Mouse (Mus musculus): Measurements from ENCODE around the gene Nr1i3.

Gene Nr1i3

DNA sequence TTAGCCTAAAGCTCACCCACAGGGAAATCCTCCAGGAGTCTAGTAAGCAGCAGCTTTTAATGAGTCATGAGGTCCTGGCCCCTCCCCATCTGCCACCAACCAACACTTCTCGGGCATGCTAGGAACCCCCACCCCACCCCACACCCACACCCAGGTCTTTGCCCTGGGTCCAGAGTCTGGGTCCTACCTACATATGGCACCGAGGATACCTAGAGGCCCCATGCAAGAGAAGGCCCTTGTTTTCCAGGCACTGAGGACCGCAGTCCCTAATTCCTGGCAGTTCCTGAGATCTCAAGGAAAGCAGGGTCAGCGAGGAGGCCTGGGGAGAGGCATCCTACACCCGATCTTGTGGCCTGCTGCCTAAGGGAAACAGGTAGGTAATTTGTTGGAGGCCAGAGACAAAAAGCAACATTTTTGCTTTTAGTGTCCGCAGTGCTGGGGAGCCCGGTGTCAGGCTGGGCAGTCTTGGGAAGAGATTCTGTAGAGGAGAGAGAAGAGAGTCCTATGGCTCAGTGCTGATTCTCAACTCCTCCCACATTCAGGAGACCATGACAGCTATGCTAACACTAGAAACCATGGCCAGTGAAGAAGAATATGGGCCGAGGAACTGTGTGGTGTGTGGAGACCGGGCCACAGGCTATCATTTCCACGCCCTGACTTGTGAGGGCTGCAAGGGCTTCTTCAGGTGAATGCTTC, at the start of gene Nr1i3:
Gene Nr1i3, plus strand, starts transcription at position 170 of the 696 bp plus-strand sequence.
- in situ Hi-C loops (cut with MboI; ENCODE audit: low pct_unique_long_range_greater_than_20kb in 1 of 2, low sequenced_read_pairs in 2 of 2, unreplicated experiment in 1 of 2): loop anchor here in 1 of 2 experiments (10.0 kb wide), 1 partner anchor 89 kb away; no protein-coding TSS in a partner anchor

DNA sequence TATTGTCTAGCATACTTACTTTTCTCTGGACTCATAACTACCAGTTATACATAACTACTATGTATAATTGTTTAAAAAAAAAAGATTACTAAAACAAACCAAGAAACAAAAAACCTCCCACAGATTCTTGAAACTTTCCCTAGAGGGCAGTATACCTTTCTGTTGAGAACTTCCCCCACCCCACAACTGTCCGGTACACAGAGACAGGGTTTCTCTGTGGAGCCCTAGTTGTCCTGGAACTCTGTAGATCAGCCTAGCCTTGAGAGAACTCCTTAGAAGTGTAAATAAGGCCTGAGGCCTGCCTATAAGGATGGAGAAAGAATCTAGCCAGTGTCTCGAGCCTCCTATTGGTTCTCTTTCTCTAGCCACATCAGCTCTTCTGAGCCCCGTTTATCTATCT, 49.5 kb upstream of the Nr1i3 start:
- in situ Hi-C loops (cut with MboI; ENCODE audit: low pct_unique_long_range_greater_than_20kb in 1 of 2, low sequenced_read_pairs in 2 of 2, unreplicated experiment in 1 of 2): no loop called here

DNA sequence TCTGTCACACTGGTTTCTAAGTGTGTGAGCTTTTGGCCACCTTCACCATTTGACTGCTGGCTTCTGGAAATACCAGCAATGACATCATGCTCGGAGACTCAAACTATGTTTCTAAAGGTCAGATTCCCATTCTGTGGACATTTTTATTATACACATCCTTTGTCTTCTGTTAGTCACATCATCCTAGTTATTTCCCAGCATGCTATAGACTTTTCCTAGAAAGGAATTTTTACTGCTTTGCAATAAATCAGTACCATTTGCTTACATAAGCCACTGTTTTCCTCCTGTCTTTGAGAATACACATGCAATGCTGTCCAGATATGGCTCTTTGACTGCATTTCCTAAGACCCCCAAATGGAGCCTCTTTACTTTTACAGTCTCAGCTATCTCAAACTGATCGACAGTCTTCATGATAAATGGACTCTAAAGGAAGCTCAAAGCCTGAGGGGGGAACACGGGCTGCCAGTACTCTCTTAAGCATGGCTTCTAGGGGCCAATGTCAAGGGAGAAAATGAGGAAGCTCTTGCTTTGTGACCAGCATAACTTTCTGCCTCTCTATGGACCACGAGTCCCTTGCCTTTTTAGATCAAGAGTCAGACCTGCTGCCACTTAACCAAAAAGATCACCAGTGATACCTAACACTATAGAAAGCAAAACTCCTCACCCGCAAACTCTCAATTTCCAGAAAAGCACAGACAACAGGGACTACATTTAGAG, 48.0 kb upstream of the Nr1i3 start:
- in situ Hi-C loops (cut with MboI; ENCODE audit: low pct_unique_long_range_greater_than_20kb in 1 of 2, low sequenced_read_pairs in 2 of 2, unreplicated experiment in 1 of 2): no loop called here

DNA sequence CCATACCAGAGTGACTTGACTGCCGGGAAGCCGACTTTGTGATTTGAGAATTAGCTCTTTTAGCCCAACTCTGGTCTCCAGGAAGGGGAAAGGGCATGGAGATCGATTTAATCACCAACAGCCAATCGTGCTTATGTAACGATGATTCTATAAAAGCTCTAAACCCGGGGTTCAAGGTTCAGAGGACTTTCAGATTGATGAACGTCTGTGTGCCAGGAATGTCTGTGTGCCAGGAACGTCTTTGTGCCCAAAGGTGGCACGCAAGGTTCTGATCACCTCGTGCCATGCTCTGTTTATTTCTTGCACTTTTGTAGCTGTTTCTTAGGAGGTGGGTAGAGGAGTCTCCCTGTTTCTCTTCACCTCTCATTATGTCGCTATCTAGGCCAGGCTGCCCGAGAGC, 44.9 kb upstream of the Nr1i3 start:
- in situ Hi-C loops (cut with MboI; ENCODE audit: low pct_unique_long_range_greater_than_20kb in 1 of 2, low sequenced_read_pairs in 2 of 2, unreplicated experiment in 1 of 2): no loop called here

DNA sequence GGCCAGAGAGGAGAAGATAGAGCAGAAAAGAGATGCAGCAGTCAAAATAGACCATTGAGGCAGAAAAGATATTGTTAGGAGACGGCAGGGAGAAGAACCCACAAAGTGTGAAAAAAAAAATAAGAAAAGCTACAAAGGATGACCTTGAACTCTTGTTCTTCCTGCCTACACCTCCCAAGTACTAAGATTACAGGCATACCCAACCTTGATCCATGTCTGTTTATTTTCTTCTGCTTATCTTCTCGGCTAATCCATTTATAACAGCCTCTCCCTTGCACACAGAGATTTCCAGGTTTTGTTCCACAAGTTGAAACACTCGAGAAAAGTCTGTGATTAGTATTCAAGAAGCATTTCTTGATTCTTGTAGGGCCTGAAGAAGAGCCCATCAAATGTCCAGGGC, 43.9 kb upstream of the Nr1i3 start:
- in situ Hi-C loops (cut with MboI; ENCODE audit: low pct_unique_long_range_greater_than_20kb in 1 of 2, low sequenced_read_pairs in 2 of 2, unreplicated experiment in 1 of 2): no loop called here

DNA sequence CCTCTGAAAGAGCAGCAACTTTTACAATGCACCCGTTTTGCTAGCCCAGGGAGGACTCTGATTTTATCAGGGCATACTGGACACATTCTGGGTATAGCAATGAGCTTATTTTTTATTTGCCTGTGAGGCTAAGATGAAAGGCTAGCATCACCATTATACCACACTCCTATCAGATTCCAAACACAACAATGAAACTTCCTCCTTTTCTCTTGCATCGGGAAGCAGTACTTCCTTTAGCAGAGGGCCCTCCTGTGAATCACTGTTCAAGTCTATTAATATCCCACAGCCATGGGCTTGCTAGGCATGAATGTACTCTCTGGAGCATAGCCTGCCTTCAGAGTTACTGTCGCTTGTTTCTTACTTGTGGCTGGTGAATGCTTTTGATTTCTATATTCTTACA, 42.6 kb upstream of the Nr1i3 start:
- in situ Hi-C loops (cut with MboI; ENCODE audit: low pct_unique_long_range_greater_than_20kb in 1 of 2, low sequenced_read_pairs in 2 of 2, unreplicated experiment in 1 of 2): no loop called here

DNA sequence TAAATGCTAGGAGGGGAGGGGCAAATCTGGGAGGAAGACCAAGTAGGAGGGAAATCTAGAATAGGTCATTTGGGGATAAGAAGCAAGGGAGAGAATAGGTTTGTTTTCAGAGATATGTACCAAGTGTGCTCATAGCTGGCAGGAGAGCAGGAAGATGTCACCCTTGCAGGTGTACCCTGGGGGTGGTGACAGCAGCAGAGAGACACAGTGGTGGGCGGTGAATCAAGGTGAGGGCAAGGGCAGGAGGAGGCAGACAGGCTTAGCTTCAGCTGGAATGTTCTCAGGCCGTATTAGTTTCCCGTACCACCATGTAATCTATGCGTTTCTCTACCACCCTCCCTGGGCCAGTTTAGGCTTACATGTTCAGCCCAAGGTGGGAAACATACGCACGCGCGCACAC, 41.0 kb upstream of the Nr1i3 start:
- in situ Hi-C loops (cut with MboI; ENCODE audit: low pct_unique_long_range_greater_than_20kb in 1 of 2, low sequenced_read_pairs in 2 of 2, unreplicated experiment in 1 of 2): no loop called here

DNA sequence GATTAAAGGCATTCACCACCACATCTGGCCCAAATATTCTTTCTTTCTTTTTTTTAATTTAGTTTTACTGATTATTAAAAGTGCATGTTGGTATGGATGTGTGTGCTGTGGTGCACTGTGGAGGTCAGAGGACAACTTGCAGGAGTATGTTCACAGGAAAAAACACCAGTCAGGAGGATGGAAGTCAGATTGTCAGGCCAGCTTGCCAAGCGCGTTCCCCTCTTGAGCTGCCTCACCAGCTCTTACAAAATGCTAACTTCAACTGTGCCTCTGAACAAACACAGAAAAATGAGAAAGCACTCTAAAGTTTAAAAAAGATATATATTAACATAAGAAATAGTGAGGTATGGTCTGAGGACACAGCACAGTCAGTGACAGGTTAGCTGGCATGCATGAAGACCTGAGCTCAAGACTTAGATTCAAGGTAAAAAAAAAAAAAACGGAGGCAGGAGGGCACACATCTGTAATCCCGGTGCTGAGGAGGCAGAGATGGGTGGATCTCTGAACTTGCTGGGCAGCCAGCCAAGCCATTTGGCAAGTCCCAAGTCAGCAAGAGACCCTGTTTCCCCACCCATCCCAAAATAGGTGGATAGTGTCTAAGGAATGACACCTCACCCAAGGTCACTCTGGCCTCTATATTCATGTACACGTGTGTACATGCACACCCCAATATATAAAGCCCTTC, 34.1 kb upstream of the Nr1i3 start:
- in situ Hi-C loops (cut with MboI; ENCODE audit: low pct_unique_long_range_greater_than_20kb in 1 of 2, low sequenced_read_pairs in 2 of 2, unreplicated experiment in 1 of 2): no loop called here

DNA sequence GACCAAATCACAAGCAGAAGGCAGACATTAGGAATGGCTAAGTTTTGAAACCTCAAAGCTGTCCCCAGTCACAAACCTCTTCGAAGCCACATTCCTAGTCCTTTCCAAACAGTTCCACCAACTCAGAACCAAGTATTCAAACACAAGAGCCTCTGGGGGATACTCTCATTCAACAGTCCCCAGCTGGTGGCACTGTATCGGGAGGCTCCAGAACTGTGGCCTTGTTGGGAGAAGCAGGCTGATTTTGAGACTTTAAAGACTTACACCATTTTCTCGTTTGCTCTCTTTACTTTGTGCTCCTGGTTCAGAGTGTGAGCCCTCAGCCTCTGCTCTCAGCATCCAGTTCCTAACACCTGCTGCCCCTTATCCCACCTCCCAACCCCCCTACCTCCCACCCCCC, 30.7 kb upstream of the Nr1i3 start:
- in situ Hi-C loops (cut with MboI; ENCODE audit: low pct_unique_long_range_greater_than_20kb in 1 of 2, low sequenced_read_pairs in 2 of 2, unreplicated experiment in 1 of 2): no loop called here

DNA sequence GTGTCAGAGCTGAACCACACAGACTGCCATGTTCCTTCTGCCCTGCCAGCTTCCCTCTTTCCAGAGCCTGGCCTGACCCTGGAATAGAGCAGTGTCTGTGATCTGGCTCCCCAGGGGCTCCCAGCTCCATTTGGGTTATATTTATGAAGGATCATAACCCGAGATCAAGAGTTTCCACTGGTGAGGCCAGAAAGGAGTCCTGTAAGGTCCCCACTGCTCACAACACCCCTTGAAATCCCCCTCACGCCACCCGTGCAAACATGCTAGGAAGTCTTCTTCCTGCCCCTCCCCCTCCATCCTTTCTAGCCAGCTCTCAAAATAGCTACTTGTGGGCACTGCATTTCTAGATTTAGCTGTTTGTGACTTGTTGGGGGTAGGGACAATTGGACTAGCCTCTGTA, 30.1 kb upstream of the Nr1i3 start:
- in situ Hi-C loops (cut with MboI; ENCODE audit: low pct_unique_long_range_greater_than_20kb in 1 of 2, low sequenced_read_pairs in 2 of 2, unreplicated experiment in 1 of 2): no loop called here

DNA sequence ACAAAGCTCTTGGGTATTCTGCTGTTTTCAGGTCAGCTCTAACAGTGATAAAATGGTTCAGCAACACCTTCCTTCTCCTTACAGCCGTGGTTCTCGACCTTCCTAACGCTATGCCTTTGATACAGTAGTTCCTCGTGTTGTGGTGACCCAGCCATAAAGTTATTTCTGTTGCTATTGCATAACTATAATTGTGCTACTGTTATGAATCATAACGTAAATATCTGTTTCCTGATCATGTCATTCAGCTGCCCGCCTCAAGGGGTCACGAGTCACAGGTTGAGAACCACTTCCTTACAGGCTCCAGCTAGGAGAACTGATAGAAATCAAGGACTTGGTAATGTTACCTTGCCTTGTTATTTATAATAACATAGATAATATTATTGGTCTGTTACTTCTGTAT, 29.5 kb upstream of the Nr1i3 start:
- in situ Hi-C loops (cut with MboI; ENCODE audit: low pct_unique_long_range_greater_than_20kb in 1 of 2, low sequenced_read_pairs in 2 of 2, unreplicated experiment in 1 of 2): no loop called here

DNA sequence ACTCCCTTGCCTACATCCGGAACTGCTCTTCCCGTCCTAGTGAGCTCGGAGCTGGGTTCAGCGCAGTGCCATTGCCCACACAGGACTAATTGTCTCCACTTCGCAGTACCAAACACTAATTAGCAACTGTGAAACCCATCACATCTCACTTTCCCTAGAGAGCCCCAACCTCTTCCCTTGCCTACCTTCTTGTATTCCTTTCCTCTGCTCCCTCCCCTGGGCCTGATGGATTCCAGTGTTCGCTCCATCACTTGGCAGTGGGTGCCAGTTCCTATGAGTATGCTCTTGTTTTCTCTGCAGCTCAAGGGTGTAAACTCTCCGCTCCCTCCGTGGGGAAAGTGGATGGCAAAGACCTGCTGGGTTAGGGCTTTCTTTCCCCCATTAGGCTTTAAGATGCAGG, 28.1 kb upstream of the Nr1i3 start:
- in situ Hi-C loops (cut with MboI; ENCODE audit: low pct_unique_long_range_greater_than_20kb in 1 of 2, low sequenced_read_pairs in 2 of 2, unreplicated experiment in 1 of 2): no loop called here

DNA sequence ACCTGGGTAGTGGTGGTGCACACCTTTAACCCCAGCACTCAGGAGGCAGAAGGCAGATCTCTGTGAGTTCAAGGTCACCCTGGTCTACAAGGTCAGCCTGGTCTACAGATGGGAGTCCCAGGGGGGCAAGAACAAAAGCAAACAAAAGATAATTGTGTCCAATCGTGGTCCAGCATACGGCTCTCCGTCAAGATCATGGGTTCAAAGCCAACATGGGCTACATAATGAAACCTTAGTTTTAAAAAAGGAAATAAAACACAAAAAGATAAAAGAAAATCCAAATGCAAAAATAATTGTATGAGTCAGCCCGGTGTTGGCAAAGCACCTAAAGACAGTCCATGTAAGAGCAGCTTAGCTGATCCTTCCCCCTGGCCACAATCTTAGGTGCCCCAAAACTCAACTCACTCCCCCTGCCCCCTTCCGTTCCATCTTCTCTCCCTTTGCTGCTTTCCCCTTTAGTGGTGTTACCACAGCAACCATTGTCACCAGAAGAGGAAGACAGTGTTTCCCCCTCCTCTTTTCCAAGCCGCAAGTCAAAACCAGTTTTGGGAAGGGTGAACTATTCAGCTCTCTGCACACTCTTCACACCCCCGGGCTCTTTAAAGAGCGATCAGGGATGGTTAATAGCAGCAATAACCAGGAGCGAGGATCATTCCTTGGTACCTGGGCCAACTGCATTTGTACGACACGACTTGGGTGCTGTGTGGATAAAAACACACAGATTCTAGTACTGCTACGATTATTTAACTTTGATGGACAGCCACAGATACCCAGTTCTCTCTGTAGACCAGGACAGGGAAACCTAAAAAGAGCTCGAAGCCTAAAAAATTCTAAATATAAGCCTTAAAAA, 25.7 kb upstream of the Nr1i3 start:
- in situ Hi-C loops (cut with MboI; ENCODE audit: low pct_unique_long_range_greater_than_20kb in 1 of 2, low sequenced_read_pairs in 2 of 2, unreplicated experiment in 1 of 2): no loop called here

DNA sequence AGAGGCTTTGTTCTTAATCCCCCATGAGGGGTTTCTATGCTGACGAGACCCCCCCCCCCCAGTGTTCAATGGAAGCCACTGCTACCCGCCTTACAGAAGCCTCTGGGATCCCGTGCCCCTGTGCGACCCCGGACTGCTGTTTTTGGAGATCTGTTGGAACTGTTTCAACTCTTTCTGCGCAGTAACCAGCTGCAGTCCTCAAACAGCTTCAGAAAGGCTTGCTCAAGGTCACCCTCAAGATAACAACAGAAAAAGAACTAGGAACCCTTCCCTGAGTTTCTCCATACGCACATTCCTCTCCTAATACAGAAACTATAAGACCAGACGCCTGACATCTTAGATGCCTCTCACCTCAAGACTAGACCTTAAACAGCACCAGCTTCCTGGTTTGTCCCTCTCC, 24.7 kb upstream of the Nr1i3 start:
- in situ Hi-C loops (cut with MboI; ENCODE audit: low pct_unique_long_range_greater_than_20kb in 1 of 2, low sequenced_read_pairs in 2 of 2, unreplicated experiment in 1 of 2): no loop called here

DNA sequence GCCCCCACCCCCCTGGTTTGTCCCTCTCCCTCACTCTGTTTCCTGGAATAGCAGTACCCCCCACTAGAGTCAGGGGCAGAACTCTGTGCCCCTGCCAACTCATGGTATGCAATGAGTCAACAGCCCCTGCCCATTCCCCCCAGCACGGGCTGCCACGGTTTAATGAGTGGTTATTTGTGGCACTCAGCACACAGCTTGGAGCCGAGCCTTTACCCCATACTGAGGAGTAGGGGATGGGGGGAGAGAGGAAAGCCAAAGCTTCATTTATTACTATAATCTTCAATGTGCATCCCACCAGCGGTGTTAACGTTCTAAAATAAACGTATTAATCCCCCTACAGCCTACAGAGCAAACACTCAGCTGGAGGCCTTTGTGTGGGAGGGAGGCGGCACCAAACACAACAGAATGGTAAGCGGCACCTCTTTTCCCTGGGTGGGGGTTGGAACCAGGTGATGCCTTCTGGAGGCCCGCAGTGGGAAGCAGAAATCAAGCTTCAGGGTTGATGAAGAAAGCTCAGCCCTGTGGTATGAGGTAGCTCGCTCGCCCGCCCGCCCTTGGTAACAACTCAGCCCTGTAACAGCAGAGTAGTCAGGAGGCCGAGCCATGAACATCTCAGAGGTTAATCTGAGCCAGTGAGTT, 24.2 kb upstream of the Nr1i3 start:
- in situ Hi-C loops (cut with MboI; ENCODE audit: low pct_unique_long_range_greater_than_20kb in 1 of 2, low sequenced_read_pairs in 2 of 2, unreplicated experiment in 1 of 2): no loop called here

DNA sequence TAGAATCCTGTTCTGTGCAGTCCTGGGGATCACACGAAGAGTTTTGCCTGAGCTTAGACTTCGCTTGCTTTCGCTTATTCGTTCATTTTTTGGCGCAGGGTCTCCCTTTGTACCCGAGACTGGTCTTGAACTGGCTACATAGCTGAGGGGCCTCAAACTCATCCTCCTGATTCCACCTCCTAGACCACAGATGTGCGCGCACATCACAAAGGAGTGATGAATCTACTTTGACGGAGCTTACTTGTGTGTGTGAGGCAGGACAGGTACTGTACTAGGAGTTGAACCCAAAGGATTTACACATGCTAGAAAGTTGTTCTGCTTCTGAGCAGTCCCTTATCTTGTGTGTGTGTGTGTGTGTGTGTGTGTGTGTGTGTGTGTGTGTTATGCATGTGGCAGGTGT, 22.9 kb upstream of the Nr1i3 start:
- in situ Hi-C loops (cut with MboI; ENCODE audit: low pct_unique_long_range_greater_than_20kb in 1 of 2, low sequenced_read_pairs in 2 of 2, unreplicated experiment in 1 of 2): no loop called here

DNA sequence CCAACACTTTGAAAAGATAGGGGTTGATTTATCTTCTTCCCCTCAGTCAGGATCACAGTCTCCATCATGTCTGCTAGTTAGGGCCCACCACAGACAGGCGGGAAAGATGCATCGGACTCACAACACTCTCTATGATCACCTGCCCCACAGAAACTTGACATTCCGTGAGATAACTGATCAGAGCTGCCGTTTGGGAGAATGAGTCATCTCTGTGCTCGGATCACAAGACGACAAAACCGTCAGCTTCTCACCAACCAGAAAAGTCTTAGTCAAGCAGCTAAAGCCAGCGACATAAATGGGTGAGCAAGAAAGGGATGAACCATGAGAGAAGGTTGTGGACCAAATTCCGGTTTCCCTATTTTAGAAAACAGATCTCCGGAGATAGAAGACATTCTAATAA, 21.5 kb upstream of the Nr1i3 start:
- in situ Hi-C loops (cut with MboI; ENCODE audit: low pct_unique_long_range_greater_than_20kb in 1 of 2, low sequenced_read_pairs in 2 of 2, unreplicated experiment in 1 of 2): no loop called here

DNA sequence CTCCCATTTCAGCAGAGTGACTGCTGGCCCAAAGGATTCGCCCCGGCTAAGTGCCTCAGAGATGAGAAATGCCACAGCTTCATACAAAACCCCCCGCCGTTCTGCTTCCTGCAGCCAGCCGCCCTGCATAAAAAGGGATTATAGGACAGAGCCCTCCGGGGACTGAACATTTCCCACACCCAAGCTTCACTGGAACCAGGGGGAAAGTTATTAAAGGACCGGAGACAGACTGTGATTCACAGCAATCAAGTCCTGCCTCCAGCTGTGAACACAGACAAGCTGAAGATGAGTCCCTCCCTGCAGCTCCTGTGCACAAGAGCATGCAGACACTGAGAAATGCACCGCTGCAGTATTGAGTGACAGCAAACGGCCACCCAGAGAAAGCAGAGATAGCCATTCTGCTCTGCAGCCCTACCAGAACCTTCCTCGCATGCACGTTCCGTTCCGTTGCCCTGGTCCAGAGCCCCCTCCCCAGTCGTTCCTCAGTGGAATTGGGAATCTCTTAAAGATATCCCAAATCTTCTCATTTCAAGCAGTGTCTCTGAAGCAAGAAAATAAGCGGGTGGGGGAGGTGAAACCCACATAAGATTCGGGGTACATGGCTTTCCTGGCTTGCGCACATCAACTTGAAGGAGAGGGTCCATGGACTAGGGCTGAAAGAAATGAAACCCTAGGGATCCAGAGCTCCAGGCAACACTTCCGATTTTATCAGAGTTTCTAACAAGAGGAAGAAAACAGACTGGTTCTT, 20.5 kb upstream of the Nr1i3 start:
- in situ Hi-C loops (cut with MboI; ENCODE audit: low pct_unique_long_range_greater_than_20kb in 1 of 2, low sequenced_read_pairs in 2 of 2, unreplicated experiment in 1 of 2): no loop called here

All from mouse embryonic stem cell (cell line).